Mouse (Mus musculus): Measurements from ENCODE around the gene Mfn2.

DNA sequence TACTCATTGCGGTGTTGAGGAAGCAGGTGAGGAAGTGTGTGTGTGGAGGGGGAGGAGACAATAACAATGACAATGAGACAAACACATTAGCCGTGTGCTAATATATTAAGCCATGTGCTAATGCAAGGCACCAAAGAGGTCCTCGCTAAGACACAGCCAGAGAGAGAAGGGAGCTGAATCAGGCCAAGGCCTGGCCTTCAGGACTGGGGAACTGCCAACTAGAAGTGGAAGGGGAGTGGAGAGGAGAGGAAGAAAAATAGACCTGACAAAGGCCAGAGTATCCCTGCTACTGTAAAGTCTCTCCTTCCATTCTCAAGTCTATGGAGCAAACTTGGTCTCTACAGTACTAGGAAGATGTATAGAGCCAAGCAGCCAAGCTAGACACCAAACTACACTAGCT is 903 bp downstream of the Mfn2 start:
- TF ChIP-seq CTCF (IDR thresholded peaks at IDR 0.05; ENCODE audit: low read depth) (no peak), EP300 (IDR thresholded peaks at IDR 0.05; ENCODE audit: low read depth) (no peak)
